Mouse (Mus musculus): ENCODE results near the gene Asb15. TPM values are rescaled to one million over a fixed set of nuclear protein-coding genes. Genes with fewer than 3 reads are reported as not detected.

Asb15 gene
- polyA plus RNA-seq, 1 experiment from 2014 or later = not detected

DNA sequence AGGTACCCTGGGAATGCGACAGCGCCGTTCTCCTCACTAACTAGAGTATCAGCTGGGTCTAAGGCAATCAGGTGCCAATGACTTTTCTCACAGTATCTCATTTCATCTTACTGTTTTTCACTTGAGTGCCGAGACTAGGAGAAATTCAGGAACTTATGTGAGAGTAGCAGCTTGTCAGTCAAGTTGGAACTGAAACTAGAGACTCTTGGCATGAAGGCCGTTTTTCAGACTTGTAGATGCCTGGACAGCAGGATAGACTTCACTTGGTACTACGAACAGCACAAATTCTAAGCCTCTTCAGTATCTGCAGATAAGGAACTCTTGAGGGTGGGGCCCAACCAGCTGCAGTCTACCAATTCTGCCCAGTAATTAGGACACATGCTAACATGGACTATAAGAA lies 72.2 kb downstream of the Asb15 start:
- no peak overlapping the region for H3K9ac ChIP-seq (replicated peaks; ENCODE audit: low read depth, low read length)
- H3K4me3 ChIP-seq (ENCODE audit: low read depth, low read length) = no peak overlapping the region
- no peaks in the 10 kb centered on the region for H3K36me3 ChIP-seq (ENCODE audit: control insufficient read depth, insufficient read depth, low read length)
- H3K4me2 ChIP-seq (ENCODE audit: low read depth, low read length) = no peak overlapping the region
- H3K4me1 ChIP-seq (ENCODE audit: control insufficient read depth, insufficient read depth, low read length) = no peaks in the 10 kb centered on the region
- H3K27ac ChIP-seq (ENCODE audit: low read depth, low read length) = no peak overlapping the region
- H3K9me3 ChIP-seq (ENCODE audit: control insufficient read depth, low read length) = no peaks in the 10 kb centered on the region
- no peaks in the 10 kb centered on the region for H3K27me3 ChIP-seq (ENCODE audit: control insufficient read depth, insufficient read depth, low read length)
- no peak for ATAC-seq (ENCODE audit: low read depth)
- WGBS = 88% methylated on average over 6 of the region's 6 CpGs

- no peaks in the 10 kb centered on the region for H3K4me1 ChIP-seq (ENCODE audit: control insufficient read depth, insufficient read depth, low read length)
- no peaks in the 10 kb centered on the region for H3K9me3 ChIP-seq (ENCODE audit: control insufficient read depth, low read length)
- no peaks in the 10 kb centered on the region for H3K36me3 ChIP-seq (ENCODE audit: control insufficient read depth, insufficient read depth, low read length)
- no peak for ATAC-seq (ENCODE audit: low read depth)
- H3K27me3 ChIP-seq (ENCODE audit: control insufficient read depth, insufficient read depth, low read length) = no peaks in the 10 kb centered on the region
- no peak overlapping the region for H3K4me2 ChIP-seq (ENCODE audit: low read depth, low read length)
- H3K27ac ChIP-seq (ENCODE audit: low read depth, low read length) = no peak overlapping the region
- whole genome bisulfite sequencing = 67% methylated on average over 4 of the region's 4 CpGs
- H3K9ac ChIP-seq (replicated peaks; ENCODE audit: low read depth, low read length) = no peak overlapping the region
- H3K4me3 ChIP-seq (ENCODE audit: low read depth, low read length) = no peak overlapping the region
Measured at GRCm38 (mm10) chr6:24600726-24601125, 72.8 kb downstream of the Asb15 start.

GRCm38 (mm10) chr6:24601668-24602067 lies 73.7 kb downstream of the Asb15 start:
- Histone ChIP-seq H3K9ac (replicated peaks; ENCODE audit: low read depth, low read length) (no peak overlapping the region), H3K27ac (ENCODE audit: low read depth, low read length) (no peak overlapping the region), H3K9me3 (ENCODE audit: control insufficient read depth, low read length) (no peaks in the 10 kb centered on the region), H3K27me3 (ENCODE audit: control insufficient read depth, insufficient read depth, low read length) (no peaks in the 10 kb centered on the region), H3K4me2 (ENCODE audit: low read depth, low read length) (no peak overlapping the region), H3K4me3 (ENCODE audit: low read depth, low read length) (no peak overlapping the region), H3K36me3 (ENCODE audit: control insufficient read depth, insufficient read depth, low read length) (no peaks in the 10 kb centered on the region), H3K4me1 (ENCODE audit: control insufficient read depth, insufficient read depth, low read length) (no peaks in the 10 kb centered on the region)
- ATAC-seq (ENCODE audit: low read depth) = no peak
- 63% methylated on average over 1 of the region's 1 CpGs for WGBS

DNA sequence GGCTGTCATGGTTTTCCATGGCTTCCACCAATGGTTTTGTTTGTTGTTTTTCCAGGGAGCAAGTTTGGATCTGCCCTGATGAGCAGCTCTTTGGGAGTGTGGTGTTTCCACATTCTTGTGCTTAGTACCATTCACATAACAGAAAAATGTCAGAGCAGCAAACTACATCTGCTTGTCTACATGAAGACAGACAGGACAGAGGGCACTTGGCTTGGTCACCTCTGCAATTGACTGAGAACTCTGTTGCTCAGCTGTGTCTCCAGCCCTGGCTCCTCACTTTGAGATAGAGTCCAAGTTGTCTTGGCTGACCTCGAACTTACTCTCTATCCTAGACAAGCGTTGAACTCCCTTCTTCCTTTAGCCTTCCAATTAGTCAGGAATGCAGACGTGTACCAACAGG lies 74.4 kb downstream of the Asb15 start:
- H3K4me2 ChIP-seq (ENCODE audit: low read depth, low read length) = no peak overlapping the region

DNA sequence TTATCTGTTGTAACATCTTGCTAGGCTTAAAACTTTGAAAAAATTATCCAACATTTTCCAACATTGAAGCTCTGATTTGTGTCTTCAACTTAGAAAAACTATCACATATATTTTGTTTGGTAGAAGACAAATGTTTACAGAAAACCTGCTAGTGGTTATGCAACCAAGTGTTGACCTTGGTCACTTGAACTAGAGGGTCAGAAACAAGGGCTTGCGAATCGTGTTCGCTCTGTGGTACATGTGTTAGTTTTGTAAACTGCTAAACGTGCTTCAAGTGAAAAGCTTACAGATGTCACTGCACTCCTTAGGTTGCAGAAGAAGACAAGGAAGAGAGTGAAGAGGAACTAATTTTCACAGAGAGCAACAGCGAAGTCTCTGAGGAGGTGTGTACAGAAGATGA lies 75.0 kb downstream of the Asb15 start:
- Histone ChIP-seq H3K27ac (ENCODE audit: low read depth, low read length) (no peak overlapping the region), H3K9me3 (ENCODE audit: control insufficient read depth, low read length) (no peaks in the 10 kb centered on the region), H3K9ac (replicated peaks; ENCODE audit: low read depth, low read length) (no peak overlapping the region), H3K4me3 (ENCODE audit: low read depth, low read length) (no peak overlapping the region), H3K4me2 (ENCODE audit: low read depth, low read length) (no peak overlapping the region), H3K4me1 (ENCODE audit: control insufficient read depth, insufficient read depth, low read length) (no peaks in the 10 kb centered on the region), H3K27me3 (ENCODE audit: control insufficient read depth, insufficient read depth, low read length) (no peaks in the 10 kb centered on the region), H3K36me3 (ENCODE audit: control insufficient read depth, insufficient read depth, low read length) (no peaks in the 10 kb centered on the region)
- no peak for ATAC-seq (ENCODE audit: low read depth)
- WGBS = 90% methylated on average over 5 of the region's 5 CpGs

More for the DNA sequence above, 74.4 kb downstream of the Asb15 start:
- Histone ChIP-seq H3K9ac (replicated peaks; ENCODE audit: low read depth, low read length) (no peak overlapping the region), H3K9me3 (ENCODE audit: control insufficient read depth, low read length) (no peaks in the 10 kb centered on the region), H3K4me3 (ENCODE audit: low read depth, low read length) (no peak overlapping the region), H3K36me3 (ENCODE audit: control insufficient read depth, insufficient read depth, low read length) (no peaks in the 10 kb centered on the region), H3K27ac (ENCODE audit: low read depth, low read length) (no peak overlapping the region), H3K27me3 (ENCODE audit: control insufficient read depth, insufficient read depth, low read length) (no peaks in the 10 kb centered on the region), H3K4me1 (ENCODE audit: control insufficient read depth, insufficient read depth, low read length) (no peaks in the 10 kb centered on the region)
- WGBS = 95% methylated on average over 3 of the region's 3 CpGs
- ATAC-seq (ENCODE audit: low read depth) = no peak

- no peaks in the 10 kb centered on the region for H3K4me1 ChIP-seq (ENCODE audit: control insufficient read depth, insufficient read depth, low read length)
- WGBS = 91% methylated on average over 7 of the region's 7 CpGs
- H3K4me3 ChIP-seq (ENCODE audit: low read depth, low read length) = no peak overlapping the region
- H3K9me3 ChIP-seq (ENCODE audit: control insufficient read depth, low read length) = no peaks in the 10 kb centered on the region
- no peak overlapping the region for H3K9ac ChIP-seq (replicated peaks; ENCODE audit: low read depth, low read length)
- H3K27ac ChIP-seq (ENCODE audit: low read depth, low read length) = no peak overlapping the region
- H3K36me3 ChIP-seq (ENCODE audit: control insufficient read depth, insufficient read depth, low read length) = no peaks in the 10 kb centered on the region
- H3K4me2 ChIP-seq (ENCODE audit: low read depth, low read length) = no peak overlapping the region
- no peaks in the 10 kb centered on the region for H3K27me3 ChIP-seq (ENCODE audit: control insufficient read depth, insufficient read depth, low read length)
- ATAC-seq (ENCODE audit: low read depth) = no peak
Measured at GRCm38 (mm10) chr6:24604289-24604688, 76.3 kb downstream of the Asb15 start.

DNA sequence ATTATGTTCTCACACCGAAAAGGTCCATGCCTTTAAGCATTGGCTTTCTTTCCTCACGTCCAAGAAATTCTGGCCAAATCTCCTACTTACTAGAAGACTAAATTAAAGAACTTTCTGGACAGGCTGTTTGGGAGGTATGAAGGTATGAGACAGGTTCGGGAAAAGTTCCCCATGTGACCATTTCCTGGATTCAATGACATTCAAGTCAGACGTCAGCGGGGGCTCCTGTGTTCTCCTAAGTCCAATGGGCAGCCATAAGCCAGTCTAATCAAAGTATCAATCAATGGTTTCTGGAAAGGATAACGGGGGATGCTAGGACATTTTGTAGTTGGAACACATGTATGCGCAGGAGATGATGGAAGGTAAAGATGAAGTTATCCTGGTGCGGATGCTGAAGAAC lies 77.7 kb downstream of the Asb15 start:
- no peaks in the 10 kb centered on the region for H3K9me3 ChIP-seq (ENCODE audit: control insufficient read depth, low read length)
- no peaks in the 10 kb centered on the region for H3K36me3 ChIP-seq (ENCODE audit: control insufficient read depth, insufficient read depth, low read length)
- ATAC-seq (ENCODE audit: low read depth) = no peak
- H3K27me3 ChIP-seq (ENCODE audit: control insufficient read depth, insufficient read depth, low read length) = no peaks in the 10 kb centered on the region
- no peak overlapping the region for H3K9ac ChIP-seq (replicated peaks; ENCODE audit: low read depth, low read length)
- H3K4me2 ChIP-seq (ENCODE audit: low read depth, low read length) = no peak overlapping the region
- no peaks in the 10 kb centered on the region for H3K4me1 ChIP-seq (ENCODE audit: control insufficient read depth, insufficient read depth, low read length)
- WGBS = 94% methylated on average over 8 of the region's 8 CpGs
- no peak overlapping the region for H3K4me3 ChIP-seq (ENCODE audit: low read depth, low read length)
- H3K27ac ChIP-seq (ENCODE audit: low read depth, low read length) = no peak overlapping the region

DNA sequence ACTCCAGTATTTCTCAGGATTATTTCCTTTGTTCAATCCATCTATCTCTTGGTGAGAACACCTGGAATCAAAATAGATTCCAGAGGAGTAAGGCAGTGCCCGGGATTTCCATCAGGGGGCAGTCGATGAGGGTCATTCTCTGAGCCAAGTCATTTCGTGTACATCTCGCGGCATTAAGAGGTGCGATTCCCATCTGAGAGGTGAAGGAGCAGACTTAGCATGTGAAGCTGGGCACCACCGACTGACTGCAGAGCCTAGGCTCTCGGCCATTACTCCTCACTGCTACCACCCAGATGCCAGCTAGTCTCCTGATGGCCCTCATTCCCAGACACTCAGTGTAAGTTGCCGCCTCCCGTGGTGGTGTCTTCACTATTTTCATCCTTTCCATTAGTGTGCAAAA lies 78.6 kb downstream of the Asb15 start:
- 76% methylated on average over 10 of the region's 10 CpGs for WGBS
- Histone ChIP-seq H3K9ac (replicated peaks; ENCODE audit: low read depth, low read length) (no peak overlapping the region), H3K36me3 (ENCODE audit: control insufficient read depth, insufficient read depth, low read length) (no peaks in the 10 kb centered on the region), H3K27ac (ENCODE audit: low read depth, low read length) (no peak overlapping the region), H3K4me3 (ENCODE audit: low read depth, low read length) (no peak overlapping the region), H3K9me3 (ENCODE audit: control insufficient read depth, low read length) (no peaks in the 10 kb centered on the region), H3K4me2 (ENCODE audit: low read depth, low read length) (no peak overlapping the region), H3K27me3 (ENCODE audit: control insufficient read depth, insufficient read depth, low read length) (no peaks in the 10 kb centered on the region), H3K4me1 (ENCODE audit: control insufficient read depth, insufficient read depth, low read length) (no peaks in the 10 kb centered on the region)
- ATAC-seq (ENCODE audit: low read depth) = no peak

DNA sequence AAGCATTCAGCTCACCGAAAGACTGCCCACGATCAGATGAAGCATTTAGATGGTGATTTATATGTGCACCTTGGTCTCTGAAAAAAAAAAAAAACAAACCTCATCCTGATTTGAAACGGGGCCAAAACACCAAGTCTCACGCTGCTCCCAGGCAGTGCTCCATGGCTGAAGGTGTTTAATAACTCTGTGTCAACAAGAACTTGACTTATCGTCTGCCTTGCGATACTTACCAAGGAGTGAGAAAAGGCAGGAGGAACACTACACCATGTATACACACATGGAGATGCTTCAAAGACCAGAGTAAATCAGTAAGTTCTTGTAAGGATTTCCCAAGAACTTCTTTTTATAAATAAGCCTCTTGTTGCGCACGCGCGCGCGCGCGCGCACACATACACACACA lies 79.6 kb downstream of the Asb15 start:
- no peak overlapping the region for H3K9ac ChIP-seq (replicated peaks; ENCODE audit: low read depth, low read length)
- H3K27ac ChIP-seq (ENCODE audit: low read depth, low read length) = no peak overlapping the region
- WGBS = 83% methylated on average over 15 of the region's 15 CpGs
- H3K4me1 ChIP-seq (ENCODE audit: control insufficient read depth, insufficient read depth, low read length) = no peaks in the 10 kb centered on the region
- no peak overlapping the region for H3K4me3 ChIP-seq (ENCODE audit: low read depth, low read length)
- no peaks in the 10 kb centered on the region for H3K27me3 ChIP-seq (ENCODE audit: control insufficient read depth, insufficient read depth, low read length)
- ATAC-seq (ENCODE audit: low read depth) = no peak
- H3K4me2 ChIP-seq (ENCODE audit: low read depth, low read length) = no peak overlapping the region
- no peaks in the 10 kb centered on the region for H3K36me3 ChIP-seq (ENCODE audit: control insufficient read depth, insufficient read depth, low read length)
- no peaks in the 10 kb centered on the region for H3K9me3 ChIP-seq (ENCODE audit: control insufficient read depth, low read length)

DNA sequence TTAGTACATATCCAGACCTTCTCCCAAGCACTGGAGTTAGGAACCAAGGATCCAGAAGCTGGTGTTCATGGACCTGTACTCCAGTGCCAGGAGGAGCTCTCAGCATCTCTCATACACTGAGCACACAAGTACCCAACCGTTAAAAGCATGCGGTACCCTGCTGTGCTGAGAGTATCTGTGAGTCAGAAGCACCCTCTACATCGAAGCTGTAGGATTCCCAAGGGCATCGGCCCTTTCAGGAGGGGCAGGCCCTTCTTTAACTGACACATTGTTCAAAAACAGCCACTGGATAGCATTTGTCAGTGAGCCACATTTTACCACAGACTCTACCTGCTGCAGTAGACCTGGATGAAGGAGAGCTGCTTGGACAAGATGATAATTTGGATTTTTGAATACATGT lies 80.2 kb downstream of the Asb15 start:
- no peak overlapping the region for H3K27ac ChIP-seq (ENCODE audit: low read depth, low read length)
- no peak for ATAC-seq (ENCODE audit: low read depth)
- H3K36me3 ChIP-seq (ENCODE audit: control insufficient read depth, insufficient read depth, low read length) = no peaks in the 10 kb centered on the region
- no peak overlapping the region for H3K4me3 ChIP-seq (ENCODE audit: low read depth, low read length)
- no peak overlapping the region for H3K9ac ChIP-seq (replicated peaks; ENCODE audit: low read depth, low read length)
- H3K9me3 ChIP-seq (ENCODE audit: control insufficient read depth, low read length) = no peaks in the 10 kb centered on the region
- WGBS = 77% methylated on average over 4 of the region's 4 CpGs
- H3K27me3 ChIP-seq (ENCODE audit: control insufficient read depth, insufficient read depth, low read length) = no peaks in the 10 kb centered on the region
- H3K4me2 ChIP-seq (ENCODE audit: low read depth, low read length) = no peak overlapping the region
- H3K4me1 ChIP-seq (ENCODE audit: control insufficient read depth, insufficient read depth, low read length) = no peaks in the 10 kb centered on the region
